In genomic region chrX:74353467-74353770, GRCm38 (mm10) we compare ENCODE assay signal across 7 mouse cellular contexts. TPM values are rescaled to one million over a fixed set of nuclear protein-coding genes. Genes with fewer than 3 reads are reported as not detected.
A peak's percentile ranks its signal among the peaks of the same experiment; 100 is the strongest.
DNase-seq lines count a peak whose midpoint lies in the region; ATAC-seq and TF ChIP-seq lines count a peak whose summit lies in the region.

Gene Lage3 (minus strand): TSS chrX:74353618.

- H3K4me2 ChIP-seq in embryonic facial prominence, embryonic 11.5 days (ENCODE audit: low read depth, low read length) = peak within 1 kb of the TSS; percentile 51
- H3K4me2 ChIP-seq in midbrain, embryonic 12.5 days (replicated peaks) = peak within 1 kb of the TSS; percentile 59

- H3K9ac ChIP-seq in embryonic facial prominence, embryonic 11.5 days (replicated peaks; ENCODE audit: low read length) = peak within 1 kb of the TSS; percentile 59
- peak within 1 kb of the TSS; percentile 59 for H3K9ac ChIP-seq in midbrain, embryonic 12.5 days (replicated peaks)

- TF ChIP-seq CTCF in small intestine, adult 2 months (IDR thresholded peaks at IDR 0.05; ENCODE audit: extremely low read depth, insufficient read length, insufficient replicate concordance, low read depth, low read length) = no peak

- whole genome bisulfite sequencing in embryonic facial prominence, embryonic 11.5 days = 29% methylated on average over 11 of the region's 22 CpGs
- 10% methylated on average over 9 of the region's 22 CpGs for WGBS in limb, embryonic 10.5 days
- 36% methylated on average over 3 of the region's 22 CpGs for WGBS in midbrain, embryonic 12.5 days
- 15% methylated on average over 15 of the region's 22 CpGs for WGBS in small intestine, adult 2 months

- no peaks in the 10 kb centered on the region for H3K27me3 ChIP-seq in embryonic facial prominence, embryonic 11.5 days (ENCODE audit: control insufficient read depth, insufficient read depth, low read length)
- no peaks in the 10 kb centered on the region for H3K27me3 ChIP-seq in limb, embryonic 10.5 days (ENCODE audit: low read depth, poor library complexity, severe bottlenecking)
- H3K27me3 ChIP-seq in midbrain, embryonic 12.5 days = no peaks in the 10 kb centered on the region
- no peaks in the 10 kb centered on the region for H3K27me3 ChIP-seq in small intestine, adult 2 months (ENCODE audit: control insufficient read depth, insufficient read depth, low read length)

- H3K27ac ChIP-seq in embryonic facial prominence, embryonic 11.5 days (replicated peaks; ENCODE audit: low read depth, low read length) = no peak within 1 kb of the TSS
- peak within 1 kb of the TSS; percentile 80 for H3K27ac ChIP-seq in limb, embryonic 10.5 days
- peak within 1 kb of the TSS; percentile 42 for H3K27ac ChIP-seq in midbrain, embryonic 12.5 days (replicated peaks)
- no peak within 1 kb of the TSS for H3K27ac ChIP-seq in small intestine, adult 2 months (ENCODE audit: insufficient read depth, low read depth, low read length)

- peak; percentile 88 for ATAC-seq in embryonic facial prominence, embryonic 11.5 days (replicated peaks; ENCODE audit: insufficient number of reproducible peaks, low FRiP score, low TSS enrichment, low read depth)
- ATAC-seq in granulocyte monocyte progenitor cell, adult 5-6 weeks (replicated peaks; ENCODE audit: poor library complexity, severe bottlenecking) = peak; percentile 100
- peak; percentile 83 for ATAC-seq in midbrain, embryonic 12.5 days (ENCODE audit: low FRiP score, low read depth)

- TF ChIP-seq POLR2A in small intestine, adult 2 months (IDR thresholded peaks at IDR 0.05; ENCODE audit: low read depth, low read length) = no peak

- no peaks in the 10 kb centered on the region for H3K4me1 ChIP-seq in embryonic facial prominence, embryonic 11.5 days (ENCODE audit: control insufficient read depth, insufficient read depth, low read length)
- no peaks in the 10 kb centered on the region for H3K4me1 ChIP-seq in limb, embryonic 10.5 days
- H3K4me1 ChIP-seq in midbrain, embryonic 12.5 days = no peaks in the 10 kb centered on the region
- H3K4me1 ChIP-seq in small intestine, adult 2 months (ENCODE audit: control insufficient read depth, insufficient read depth, insufficient read length, low read length) = no peaks in the 10 kb centered on the region

- H3K4me3 ChIP-seq in embryonic facial prominence, embryonic 11.5 days (ENCODE audit: low read depth, low read length) = peak within 1 kb of the TSS; percentile 39
- H3K4me3 ChIP-seq in limb, embryonic 10.5 days = peak within 1 kb of the TSS; percentile 56
- H3K4me3 ChIP-seq in midbrain, embryonic 12.5 days = peak within 1 kb of the TSS; percentile 44
- H3K4me3 ChIP-seq in small intestine, adult 2 months (ENCODE audit: low read depth, low read length) = peak within 1 kb of the TSS; percentile 86

- peak; percentile 86 for DNase-seq in adrenal gland, postnatal 25 days
- DNase-seq in embryonic facial prominence, embryonic 11.5 days (ENCODE audit: low spot score) = peak; percentile 81
- DNase-seq in kidney, adult 11 months = peak; percentile 77
- DNase-seq in limb, embryonic 10.5 days (ENCODE audit: low spot score) = peak; percentile 75

- no peaks in the 10 kb centered on the region for H3K36me3 ChIP-seq in embryonic facial prominence, embryonic 11.5 days (replicated peaks; ENCODE audit: control insufficient read depth, insufficient read depth, low read depth, low read length)
- H3K36me3 ChIP-seq in limb, embryonic 10.5 days = no peaks in the 10 kb centered on the region
- no peaks in the 10 kb centered on the region for H3K36me3 ChIP-seq in midbrain, embryonic 12.5 days
- no peaks in the 10 kb centered on the region for H3K36me3 ChIP-seq in small intestine, adult 2 months (ENCODE audit: control insufficient read depth, insufficient read depth, low read length)

- no peaks in the 10 kb centered on the region for H3K9me3 ChIP-seq in embryonic facial prominence, embryonic 11.5 days (replicated peaks; ENCODE audit: control insufficient read depth, low read length)
- H3K9me3 ChIP-seq in limb, embryonic 10.5 days (replicated peaks) = no peaks in the 10 kb centered on the region
- no peaks in the 10 kb centered on the region for H3K9me3 ChIP-seq in midbrain, embryonic 12.5 days

RNA-seq across cellular contexts. Expression of gene Lage3, which starts in this region (rescaled TPM):
- total RNA-seq in adrenal gland, postnatal 25 days (2021) = 49.0 and 66.8 TPM in 2 replicates
- 128 and 130 TPM in 2 replicates for polyA plus RNA-seq in embryonic facial prominence, embryonic 11.5 days (2014; fragmentation: Nextera tagmentation; extraction: Ambion mirVana)
- total RNA-seq in granulocyte monocyte progenitor cell, adult 5-6 weeks (2014; fragmentation: Nextera tagmentation) = 72.4 and 93.2 TPM in 2 replicates
- 23.5 and 28.4 TPM in 2 replicates for total RNA-seq in granulocyte monocyte progenitor cell, adult 5-6 weeks (2017)
- polyA plus RNA-seq in limb, embryonic 10.5 days (2016; fragmentation: Nextera tagmentation; extraction: Ambion mirVana) = 113 and 125 TPM in 2 replicates
- polyA plus RNA-seq in midbrain, embryonic 12.5 days (2016; fragmentation: Nextera tagmentation; extraction: Ambion mirVana) = 99.7 and 104 TPM in 2 replicates
- polyA plus RNA-seq in small intestine, adult 2 months (2012; rRNA removed) = 16.9 and 17.1 TPM in 2 replicates

Comparison
In these comparisons a context has a peak if more than half of its experiments do, and no peak if none do; other contexts are left out.
1. H3K27ac ChIP-seq: peak in limb, embryonic 10.5 days (single experiment) and midbrain, embryonic 12.5 days (single experiment); none in embryonic facial prominence, embryonic 11.5 days (single experiment) and small intestine, adult 2 months (single experiment).
2. Peak in every context shown above with its lines, with median percentiles within 50 percentile points of each other: DNase-seq, ATAC-seq and H3K4me3 ChIP-seq.